Mouse (Mus musculus) cerebellum, adult 9-11 months (tissue): ENCODE results near the gene Syce3.
A peak's percentile ranks its signal among the peaks of the same experiment; 100 is the strongest.
"Not testable (repeated sequence)": the region's sequence is repeated elsewhere in the genome, so short reads cannot be mapped to it uniquely, and the experiment has no call there.

Experiments used
- DNase-seq: peaks from one replicate; pipeline ENCODE4 v3.0.0; 2022

Syce3 gene

GRCm38 (mm10) chr15:89410118-89410517 is at the start of gene Syce3:
TSS of gene Syce3 (minus strand) at chr15:89410503.
- DNase-seq = no peak

- peak; percentile 67 for DNase-seq
Measured at GRCm38 (mm10) chr15:89459821-89460220, 49.5 kb upstream of the Syce3 start.

- DNase-seq = peak; percentile 30
Measured at GRCm38 (mm10) chr15:89458942-89459341, 48.6 kb upstream of the Syce3 start.

GRCm38 (mm10) chr15:89455642-89456041 is 45.3 kb upstream of the Syce3 start:
- DNase-seq = peak; percentile 45

- DNase-seq = peak; percentile 61
Measured at GRCm38 (mm10) chr15:89454857-89455256, 44.6 kb upstream of the Syce3 start.

GRCm38 (mm10) chr15:89453865-89454478 is 43.7 kb upstream of the Syce3 start, which contains the start of gene Mapk8ip2:
TSS of gene Mapk8ip2 (plus strand) at chr15:89453913.
- peak; percentile 86 for DNase-seq

GRCm38 (mm10) chr15:89452906-89453864 is 42.9 kb upstream of the Syce3 start:
- DNase-seq = peak; percentile 39

- peak; percentile 47 for DNase-seq
Measured at GRCm38 (mm10) chr15:89442486-89443070, 32.3 kb upstream of the Syce3 start.

GRCm38 (mm10) chr15:89435878-89436277 is 25.6 kb upstream of the Syce3 start:
- DNase-seq = no peak

- peak; percentile 33 for DNase-seq
Measured at GRCm38 (mm10) chr15:89434136-89434535, 23.8 kb upstream of the Syce3 start.

GRCm38 (mm10) chr15:89432946-89433345 is 22.6 kb upstream of the Syce3 start:
- DNase-seq = peak; percentile 71

- peak; percentile 40 for DNase-seq
Measured at GRCm38 (mm10) chr15:89431806-89432205, 21.5 kb upstream of the Syce3 start.

GRCm38 (mm10) chr15:89431271-89431670 is 21.0 kb upstream of the Syce3 start:
- DNase-seq = no peak

- DNase-seq = not testable (repeated sequence)
Measured at GRCm38 (mm10) chr15:89430771-89431170, 20.5 kb upstream of the Syce3 start.

- DNase-seq = peak; percentile 59
Measured at GRCm38 (mm10) chr15:89430341-89430740, 20.0 kb upstream of the Syce3 start.

GRCm38 (mm10) chr15:89429352-89430221 is 19.3 kb upstream of the Syce3 start, which contains the start of the genes C730034F03Rik, Gm44502 and Chkb:
TSS of gene C730034F03Rik (plus strand) at chr15:89429589.
TSS of gene Gm44502 (minus strand) at chr15:89429696.
TSS of gene Chkb (minus strand) at chr15:89429908.
- DNase-seq = peak; percentile 96

GRCm38 (mm10) chr15:89428821-89429351 is 18.6 kb upstream of the Syce3 start:
- no peak for DNase-seq

GRCm38 (mm10) chr15:89428136-89428790 is 18.0 kb upstream of the Syce3 start:
- peak; percentile 55 for DNase-seq

- DNase-seq = peak; percentile 34
Measured at GRCm38 (mm10) chr15:89426716-89427115, 16.4 kb upstream of the Syce3 start.

- peak; percentile 40 for DNase-seq
Measured at GRCm38 (mm10) chr15:89425711-89426121, 15.4 kb upstream of the Syce3 start, which contains the start of gene Cpt1b. TSS of gene Cpt1b (minus strand) at chr15:89425863.

GRCm38 (mm10) chr15:89424621-89425020 is 14.3 kb upstream of the Syce3 start:
- DNase-seq = no peak
